Comparison of ENCODE assay signal across 8 mouse cellular contexts in genomic region chr17:68881725-68882524, GRCm38 (mm10). TPM values are rescaled to one million over a fixed set of nuclear protein-coding genes. Genes with fewer than 3 reads are reported as not detected.
DNase-seq lines count a peak whose midpoint lies in the region; ATAC-seq lines count a peak whose summit lies in the region.

No protein-coding gene starts in this region.

- ATAC-seq in liver, embryonic 16.5 days (ENCODE audit: low read depth), result no peak

- H3K9me3 ChIP-seq in heart, embryonic 10.5 days, result no peaks in the 10 kb centered on the region
- no peaks in the 10 kb centered on the region for H3K9me3 ChIP-seq in liver, embryonic 16.5 days (replicated peaks; ENCODE audit: control insufficient read depth, low read length)

- no peak overlapping the region for H3K27ac ChIP-seq in heart, embryonic 10.5 days
- H3K27ac ChIP-seq in liver, embryonic 16.5 days (ENCODE audit: low read length), result no peak overlapping the region

- WGBS in heart, embryonic 10.5 days, result 16% methylated on average over 21 of the region's 21 CpGs
- 12% methylated on average over 21 of the region's 21 CpGs for WGBS in liver, embryonic 16.5 days (ENCODE audit: insufficient replicate concordance)

- H3K27me3 ChIP-seq in heart, embryonic 10.5 days (ENCODE audit: insufficient read depth, poor library complexity, severe bottlenecking), result no peaks in the 10 kb centered on the region
- H3K27me3 ChIP-seq in liver, embryonic 16.5 days (ENCODE audit: control insufficient read depth, insufficient read depth, low read depth, low read length), result no peaks in the 10 kb centered on the region

- no peaks in the 10 kb centered on the region for H3K36me3 ChIP-seq in heart, embryonic 10.5 days
- no peaks in the 10 kb centered on the region for H3K36me3 ChIP-seq in liver, embryonic 16.5 days (ENCODE audit: control insufficient read depth, insufficient read depth)

- no peak for DNase-seq in heart, embryonic 10.5 days (ENCODE audit: low spot score)
- no peak for DNase-seq in heart, postnatal 25 days (ENCODE audit: low spot score)
- DNase-seq in embryo, embryonic 9.5 days (ENCODE audit: extremely low spot score), result peak; percentile 48
- DNase-seq in heart, postnatal 36 days, result peak; percentile 7 to 16
- peak; percentile 25 to 56 for DNase-seq in layer of hippocampus, adult 18-20 months (ENCODE audit: low spot score in 2 of 2)
- DNase-seq in retina, postnatal 1 day, result peak; percentile 65
- no peak for DNase-seq in thymus, adult 18-20 months

- H3K4me1 ChIP-seq in heart, embryonic 10.5 days, result no peaks in the 10 kb centered on the region
- H3K4me1 ChIP-seq in liver, embryonic 16.5 days (ENCODE audit: control insufficient read depth, low read depth, low read length), result no peaks in the 10 kb centered on the region

- H3K9ac ChIP-seq in liver, embryonic 16.5 days (ENCODE audit: low read depth, low read length), result no peak overlapping the region

- peak overlapping the region; percentile 55 for H3K4me3 ChIP-seq in heart, embryonic 10.5 days
- no peak overlapping the region for H3K4me3 ChIP-seq in liver, embryonic 16.5 days (ENCODE audit: low read depth, low read length)

- H3K4me2 ChIP-seq in liver, embryonic 16.5 days (ENCODE audit: low read depth, low read length), result 0 out of 2 replicates have a peak overlapping the region, but pooled peaks have one; percentile 13

- intact Hi-C loops in heart, postnatal 25 days (cut with DNase I), result loop anchor here (1.0 to 10.0 kb wide), 2 partner anchors 224 to 463 kb away; no protein-coding TSS in a partner anchor
- intact Hi-C loops in heart, postnatal 36 days (cut with DNase I), result loop anchor here (10.0 kb wide), 1 partner anchor 463 kb away; no protein-coding TSS in a partner anchor

RNA-seq across cellular contexts. Expression of gene Tmem200c, which starts 55.5 kb away (rescaled TPM):
- 0.18 and 0.39 TPM in 2 replicates for polyA plus RNA-seq in heart, embryonic 10.5 days (2016; fragmentation: Nextera tagmentation; extraction: Ambion mirVana)
- not detected for total RNA-seq in heart, postnatal 25 days (2021)
- total RNA-seq in heart, postnatal 36 days (2021), result not detected
- 1 to 10 TPM; 8.9 to 9.7 TPM for total RNA-seq in layer of hippocampus, adult 18-20 months (2021)
- polyA plus RNA-seq in liver, embryonic 16.5 days (2015; fragmentation: Nextera tagmentation; extraction: Ambion mirVana), result not detected in 2 replicates

Comparison
In these comparisons a context has a peak if more than half of its experiments do, and no peak if none do; other contexts are left out.
1. DNase-seq: peak in embryo, embryonic 9.5 days (single experiment), heart, postnatal 36 days (2 of 2), layer of hippocampus, adult 18-20 months (2 of 2) and retina, postnatal 1 day (single experiment); none in heart, embryonic 10.5 days (single experiment), heart, postnatal 25 days (single experiment) and thymus, adult 18-20 months (0 of 2).
2. RNA of gene Tmem200c, which starts 55.5 kb away (total RNA-seq): 8.9 to 9.7 TPM in layer of hippocampus, adult 18-20 months; not detected in heart, postnatal 25 days and not detected in heart, postnatal 36 days; every median in the first group is over 4 times any median in the second.